Mouse (Mus musculus) hindbrain, embryonic 13.5 days (tissue): ENCODE results near the gene Ahsa2. TPM values are rescaled to one million over a fixed set of nuclear protein-coding genes. Genes with fewer than 3 reads are reported as not detected.
"Not testable (repeated sequence)": the region's sequence is repeated elsewhere in the genome, so short reads cannot be mapped to it uniquely, and the experiment has no call there.

Experiments used
- ATAC-seq: fragments of 200-750 bp; cut with Nextera tagmentation; 2 replicates; pipeline ENCODE4 v1.8.0; 2017; ENCODE audit warnings: moderate TSS enrichment; ENCODE audit not compliant: low FRiP score
- H3K27ac ChIP-seq: fragments of 300-500 bp; sonication (generic); 2 replicates; pipeline ENCODE4 v1.5.1; 2015; ENCODE audit warnings: inconsistent platforms, mild to moderate bottlenecking, moderate library complexity
- H3K27me3 ChIP-seq: fragments of 300-500 bp; sonication (generic); 2 replicates; pipeline ENCODE4 v1.6.1; 2015; ENCODE audit warnings: mild to moderate bottlenecking, inconsistent platforms
- H3K36me3 ChIP-seq: fragments of 300-500 bp; sonication (generic); 2 replicates; pipeline ENCODE4 v1.6.1; 2015; ENCODE audit warnings: mild to moderate bottlenecking, inconsistent platforms
- H3K4me1 ChIP-seq: fragments of 300-500 bp; sonication (generic); replicated peaks from 2 replicates; pipeline ENCODE4 v1.6.1; 2015; ENCODE audit warnings: inconsistent platforms
- H3K4me2 ChIP-seq: fragments of 300-500 bp; sonication (generic); 2 replicates; pipeline ENCODE4 v1.6.1; 2015; ENCODE audit warnings: inconsistent platforms, mild to moderate bottlenecking, moderate library complexity
- H3K4me3 ChIP-seq: fragments of 300-500 bp; sonication (generic); 2 replicates; pipeline ENCODE4 v1.5.1; 2015; ENCODE audit warnings: mild to moderate bottlenecking, inconsistent platforms
- H3K9ac ChIP-seq: fragments of 300-500 bp; sonication (generic); 2 replicates; pipeline ENCODE4 v1.6.1; 2015; ENCODE audit warnings: mild to moderate bottlenecking, inconsistent platforms
- H3K9me3 ChIP-seq: fragments of 300-500 bp; sonication (generic); 2 replicates; pipeline ENCODE4 v1.6.1; 2016; ENCODE audit warnings: inconsistent platforms
- WGBS: fragments of 180-500 bp; shearing (Covaris S2); methylation state at CpG from one replicate; pipeline ENCODE4 v1.1.7; 2015; 5-methylcytosine and 5-hydroxymethylcytosine counted together
- polyA plus RNA-seq: library from polyadenylated mRNA; unstranded; fragments of >200 nt; fragmentation: Nextera tagmentation; extraction: Ambion mirVana; gene quantifications from 2 replicates; pipeline ENCODE4 v1.2.1, GENCODE M21; 2015

Gene Ahsa2
- 120 and 126 TPM in 2 replicates for polyA plus RNA-seq

GRCm38 (mm10) chr11:23497718-23498509, at the start of gene Ahsa2:
Ahsa2 (minus strand) TSS chr11:23498030.
- Histone ChIP-seq H3K9me3 (no peaks in the 10 kb centered on the region), H3K36me3 (peaks cover 28% of the 10 kb centered on the region), H3K4me3 (peak within 1 kb of the TSS; percentile 85), H3K27me3 (no peaks in the 10 kb centered on the region), H3K27ac (peak within 1 kb of the TSS; percentile 98), H3K4me1 (peaks cover 31% of the 10 kb centered on the region), H3K9ac (peak within 1 kb of the TSS; percentile 92), H3K4me2 (peak within 1 kb of the TSS; percentile 95)
- ATAC-seq = peak; percentile 93
- WGBS = 1% methylated on average over 61 of the region's 66 CpGs

- H3K36me3 ChIP-seq = no peaks in the 10 kb centered on the region
- no peak for ATAC-seq
- no peak overlapping the region for H3K9ac ChIP-seq
- no peaks in the 10 kb centered on the region for H3K9me3 ChIP-seq
- no peak overlapping the region for H3K4me3 ChIP-seq
- no peaks in the 10 kb centered on the region for H3K4me1 ChIP-seq
- no peaks in the 10 kb centered on the region for H3K27me3 ChIP-seq
- H3K4me2 ChIP-seq = no peak overlapping the region
- H3K27ac ChIP-seq = no peak overlapping the region
- 89% methylated on average over 2 of the region's 2 CpGs for WGBS
Observed at GRCm38 (mm10) chr11:23537446-23537845, 39.6 kb upstream of the Ahsa2 start.

- H3K9ac ChIP-seq = no peak within 1 kb of the TSS
- H3K27me3 ChIP-seq = no peaks in the 10 kb centered on the region
- H3K27ac ChIP-seq = no peak within 1 kb of the TSS
- ATAC-seq = no peak
- no peak within 1 kb of the TSS for H3K4me2 ChIP-seq
- 25% methylated on average over 5 of the region's 5 CpGs for WGBS
- H3K36me3 ChIP-seq = no peaks in the 10 kb centered on the region
- H3K4me3 ChIP-seq = no peak within 1 kb of the TSS
- H3K4me1 ChIP-seq = no peaks in the 10 kb centered on the region
- H3K9me3 ChIP-seq = no peaks in the 10 kb centered on the region
Observed at GRCm38 (mm10) chr11:23520473-23521205, 22.8 kb upstream of the Ahsa2 start, which contains the start of gene 1700093K21Rik. 1700093K21Rik (minus strand) TSS chr11:23521155.

GRCm38 (mm10) chr11:23518981-23519380, 21.2 kb upstream of the Ahsa2 start:
- no peaks in the 10 kb centered on the region for H3K27me3 ChIP-seq
- no peaks in the 10 kb centered on the region for H3K4me1 ChIP-seq
- H3K27ac ChIP-seq = no peak overlapping the region
- H3K9ac ChIP-seq = no peak overlapping the region
- 71% methylated on average over 3 of the region's 3 CpGs for WGBS
- no peak overlapping the region for H3K4me3 ChIP-seq
- no peaks in the 10 kb centered on the region for H3K9me3 ChIP-seq
- H3K36me3 ChIP-seq = no peaks in the 10 kb centered on the region
- ATAC-seq = no peak
- no peak overlapping the region for H3K4me2 ChIP-seq

- H3K9ac ChIP-seq = no peak overlapping the region
- ATAC-seq = no peak
- H3K36me3 ChIP-seq = no peaks in the 10 kb centered on the region
- WGBS = 71% methylated on average over 2 of the region's 2 CpGs
- H3K4me1 ChIP-seq = peaks cover 8% of the 10 kb centered on the region; the same call in 1 of the 2 replicates
- H3K4me3 ChIP-seq = no peak overlapping the region
- no peak overlapping the region for H3K27ac ChIP-seq
- H3K9me3 ChIP-seq = no peaks in the 10 kb centered on the region
- H3K4me2 ChIP-seq = no peak overlapping the region
- no peaks in the 10 kb centered on the region for H3K27me3 ChIP-seq
Observed at GRCm38 (mm10) chr11:23515315-23515714, 17.5 kb upstream of the Ahsa2 start.

GRCm38 (mm10) chr11:23514785-23515184, 17.0 kb upstream of the Ahsa2 start:
- H3K27me3 ChIP-seq, H3K36me3 ChIP-seq, H3K9me3 ChIP-seq, H3K9ac ChIP-seq, H3K4me2 ChIP-seq, H3K4me3 ChIP-seq, H3K4me1 ChIP-seq, ATAC-seq, H3K27ac ChIP-seq: not testable (repeated sequence)
- 73% methylated on average over 4 of the region's 4 CpGs for WGBS

- not testable (repeated sequence) for H3K27ac ChIP-seq, H3K9ac ChIP-seq, H3K4me1 ChIP-seq, H3K27me3 ChIP-seq, H3K36me3 ChIP-seq, H3K4me2 ChIP-seq, H3K4me3 ChIP-seq, H3K9me3 ChIP-seq, ATAC-seq
- 88% methylated on average over 5 of the region's 5 CpGs for WGBS
Observed at GRCm38 (mm10) chr11:23504801-23505200, 7.0 kb upstream of the Ahsa2 start.

GRCm38 (mm10) chr11:23498609-23499008, 779 bp upstream of the Ahsa2 start:
- no peaks in the 10 kb centered on the region for H3K27me3 ChIP-seq
- H3K4me2 ChIP-seq = peak overlapping the region; percentile 95
- no peak for ATAC-seq
- H3K9me3 ChIP-seq = no peaks in the 10 kb centered on the region
- peak overlapping the region; percentile 85 for H3K4me3 ChIP-seq
- H3K36me3 ChIP-seq = peaks cover 21% of the 10 kb centered on the region
- peak overlapping the region; percentile 98 for H3K27ac ChIP-seq
- peak overlapping the region; percentile 72 for H3K9ac ChIP-seq
- H3K4me1 ChIP-seq = peaks cover 31% of the 10 kb centered on the region
- 45% methylated on average over 5 of the region's 5 CpGs for WGBS

GRCm38 (mm10) chr11:23497335-23497717, 504 bp downstream of the Ahsa2 start:
- ATAC-seq = peak; percentile 92
- Histone ChIP-seq H3K36me3 (peaks cover 34% of the 10 kb centered on the region), H3K27me3 (no peaks in the 10 kb centered on the region), H3K4me1 (peaks cover 31% of the 10 kb centered on the region), H3K9me3 (no peaks in the 10 kb centered on the region), H3K9ac (peak overlapping the region; percentile 92), H3K4me2 (peak overlapping the region; percentile 95), H3K27ac (peak overlapping the region; percentile 98), H3K4me3 (peak overlapping the region; percentile 85)
- WGBS = under 1% methylated on average over 22 of the region's 22 CpGs

GRCm38 (mm10) chr11:23496661-23497060, 1.2 kb downstream of the Ahsa2 start:
- Histone ChIP-seq H3K27me3 (no peaks in the 10 kb centered on the region), H3K4me3 (peak overlapping the region; percentile 85), H3K36me3 (peaks cover 40% of the 10 kb centered on the region), H3K9me3 (no peaks in the 10 kb centered on the region), H3K27ac (peak overlapping the region; percentile 98), H3K9ac (peak overlapping the region; percentile 92), H3K4me1 (peaks cover 31% of the 10 kb centered on the region), H3K4me2 (peak overlapping the region; percentile 95)
- 42% methylated on average over 6 of the region's 6 CpGs for whole genome bisulfite sequencing
- no peak for ATAC-seq

- ATAC-seq = no peak
- no peaks in the 10 kb centered on the region for H3K9me3 ChIP-seq
- peaks cover 31% of the 10 kb centered on the region for H3K4me1 ChIP-seq
- H3K9ac ChIP-seq = no peak overlapping the region
- 93% methylated on average over 6 of the region's 6 CpGs for WGBS
- H3K4me2 ChIP-seq = peak overlapping the region; percentile 95
- H3K4me3 ChIP-seq = no peak overlapping the region
- peaks cover 55% of the 10 kb centered on the region for H3K36me3 ChIP-seq
- H3K27ac ChIP-seq = no peak overlapping the region
- H3K27me3 ChIP-seq = no peaks in the 10 kb centered on the region
Observed at GRCm38 (mm10) chr11:23495231-23495630, 2.6 kb downstream of the Ahsa2 start.

GRCm38 (mm10) chr11:23492048-23492790, 5.6 kb downstream of the Ahsa2 start:
- H3K4me1 ChIP-seq = peaks cover 28% of the 10 kb centered on the region
- WGBS = 93% methylated on average over 4 of the region's 4 CpGs
- no peak for ATAC-seq
- no peak overlapping the region for H3K4me3 ChIP-seq
- H3K4me2 ChIP-seq = no peak overlapping the region
- peaks cover 85% of the 10 kb centered on the region for H3K36me3 ChIP-seq
- no peak overlapping the region for H3K27ac ChIP-seq
- H3K9me3 ChIP-seq = no peaks in the 10 kb centered on the region
- H3K9ac ChIP-seq = no peak overlapping the region
- H3K27me3 ChIP-seq = no peaks in the 10 kb centered on the region
